Mouse (Mus musculus) liver, embryonic 15.5 days (tissue): ENCODE measurements at regions not wholly inside any gene's neighbourhood (a gene's known extent, or its start where the extent isn't known, plus 50 kb on each side); places are given as distances from the start of the nearest gene placed in this dataset.
A peak's percentile ranks its signal among the peaks of the same experiment; 100 is the strongest.
"Not testable (repeated sequence)": the region's sequence is repeated elsewhere in the genome, so short reads cannot be mapped to it uniquely, and the experiment has no call there.

Experiments used
- ATAC-seq: fragments of 200-750 bp; cut with Nextera tagmentation; 2 replicates; pipeline ENCODE4 v1.8.0; 2017; ENCODE audit warnings: moderate number of reproducible peaks, mild to moderate bottlenecking, moderate library complexity; ENCODE audit not compliant: insufficient read depth
- H3K27ac ChIP-seq: fragments of 300-500 bp; sonication (generic); replicated peaks from 2 replicates; pipeline ENCODE4 v1.5.1; 2015; ENCODE audit warnings: mild to moderate bottlenecking, inconsistent platforms
- H3K27me3 ChIP-seq: fragments of 300-500 bp; sonication (generic); 2 replicates; pipeline ENCODE4 v1.6.1; 2015; ENCODE audit warnings: mild to moderate bottlenecking, inconsistent platforms
- H3K36me3 ChIP-seq: fragments of 300-500 bp; sonication (generic); replicated peaks from 2 replicates; pipeline ENCODE4 v1.6.1; 2015; ENCODE audit warnings: moderate library complexity, mild to moderate bottlenecking, inconsistent platforms
- H3K4me1 ChIP-seq: fragments of 300-500 bp; sonication (generic); replicated peaks from 2 replicates; pipeline ENCODE4 v1.6.1; 2015; ENCODE audit warnings: inconsistent platforms
- H3K4me2 ChIP-seq: fragments of 300-500 bp; sonication (generic); 2 replicates; pipeline ENCODE4 v1.6.1; 2015; ENCODE audit warnings: moderate library complexity, mild to moderate bottlenecking, inconsistent platforms
- H3K4me3 ChIP-seq: fragments of 300-500 bp; sonication (generic); replicated peaks from 2 replicates; pipeline ENCODE4 v1.5.1; 2015; ENCODE audit warnings: mild to moderate bottlenecking, inconsistent platforms
- H3K9ac ChIP-seq: fragments of 300-500 bp; sonication (generic); 2 replicates; pipeline ENCODE4 v1.6.1; 2015; ENCODE audit warnings: moderate library complexity, mild to moderate bottlenecking, inconsistent platforms
- H3K9me3 ChIP-seq: fragments of 300-500 bp; sonication (generic); replicated peaks from 2 replicates; pipeline ENCODE4 v1.6.1; 2016; ENCODE audit warnings: inconsistent platforms
- WGBS: fragments of 180-500 bp; shearing (Covaris S2); methylation state at CpG from one replicate; pipeline ENCODE4 v1.1.7; 2015; ENCODE audit warnings: mixed read lengths; ENCODE audit not compliant: insufficient replicate concordance; 5-methylcytosine and 5-hydroxymethylcytosine counted together

DNA sequence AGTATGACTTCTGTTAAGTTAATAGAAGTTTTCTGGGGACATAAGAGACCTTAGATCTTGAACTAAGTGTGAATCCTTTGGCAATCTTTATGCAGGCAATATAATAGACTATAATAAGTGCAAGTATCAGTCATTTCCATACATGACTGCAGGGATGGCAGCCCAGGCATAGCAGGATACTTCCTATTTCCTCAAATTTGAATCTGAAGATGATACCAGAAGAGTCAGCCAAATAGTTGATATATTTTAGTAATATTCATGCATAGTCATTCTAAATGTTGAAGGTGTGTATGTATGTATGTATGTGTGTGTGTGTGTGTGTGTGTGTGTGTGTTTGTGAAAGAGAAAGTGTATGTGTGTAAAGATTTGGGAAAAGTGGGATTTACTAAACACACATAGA lies 64.3 kb downstream of the Prl2c2 start:
- H3K27me3 ChIP-seq, H3K36me3 ChIP-seq, H3K4me3 ChIP-seq, H3K9ac ChIP-seq, H3K4me1 ChIP-seq, H3K27ac ChIP-seq, H3K9me3 ChIP-seq, ATAC-seq, H3K4me2 ChIP-seq: not testable (repeated sequence)

DNA sequence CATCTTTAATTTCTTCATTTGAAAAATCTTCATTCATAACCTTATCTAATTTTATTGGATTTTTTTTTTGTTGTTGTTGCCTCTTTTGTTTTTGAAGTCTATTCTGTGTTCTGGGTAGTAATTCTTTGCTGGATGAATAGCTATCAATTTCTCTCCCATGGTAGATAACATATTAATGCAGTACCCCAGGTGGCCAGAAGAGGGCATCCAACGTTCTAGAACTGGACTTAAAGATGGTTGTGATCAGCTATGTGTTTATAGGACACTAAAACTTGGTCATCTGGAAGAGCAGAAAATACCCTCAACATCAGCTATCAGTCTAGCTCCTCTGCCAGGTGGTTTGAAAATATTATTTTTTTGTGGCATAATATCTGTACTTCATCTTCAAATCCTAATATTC lies 70.1 kb downstream of the Prl2c2 start:
- peaks cover 14% of the 10 kb centered on the region for H3K9me3 ChIP-seq
- H3K4me3 ChIP-seq, H3K27ac ChIP-seq, H3K36me3 ChIP-seq, ATAC-seq, H3K9ac ChIP-seq, H3K27me3 ChIP-seq, H3K4me1 ChIP-seq, H3K4me2 ChIP-seq: not testable (repeated sequence)
- WGBS = 2% methylated on average over 1 of the region's 1 CpGs

DNA sequence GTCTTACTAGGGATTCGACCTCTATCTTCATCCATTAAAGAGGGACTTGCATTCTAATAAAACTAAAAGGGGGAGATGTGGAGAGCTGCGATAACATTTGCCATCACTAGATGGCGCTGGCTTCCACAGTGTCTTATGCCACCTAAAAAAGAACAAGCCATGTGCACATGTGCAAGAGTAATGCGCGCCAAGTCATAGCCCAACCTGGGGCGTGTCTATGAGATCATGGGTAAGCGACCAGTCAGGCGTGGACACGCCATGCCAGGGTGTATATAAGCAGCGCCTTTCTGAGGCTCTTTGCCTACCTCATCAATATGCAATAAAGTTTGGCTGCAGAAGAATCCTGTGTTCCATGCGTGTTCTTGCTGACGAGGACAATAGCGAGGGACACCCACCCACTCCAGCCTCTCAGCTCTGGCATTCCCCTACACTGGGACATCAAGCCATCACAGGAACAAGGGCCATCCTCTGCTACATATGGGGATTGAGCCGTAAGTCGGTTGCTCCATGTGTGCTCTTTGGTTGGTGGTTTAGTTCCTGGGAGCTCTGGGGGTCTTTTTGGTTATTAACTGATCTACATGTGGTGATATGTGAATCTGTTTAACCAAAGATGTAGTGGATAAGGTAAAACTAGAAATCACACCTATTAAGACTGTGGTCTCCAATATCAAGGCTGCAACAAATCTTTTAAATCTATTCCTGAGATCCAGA lies 73.1 kb downstream of the Prl2c2 start:
- H3K27ac ChIP-seq, H3K36me3 ChIP-seq, H3K4me3 ChIP-seq, H3K27me3 ChIP-seq, H3K4me1 ChIP-seq, ATAC-seq, H3K4me2 ChIP-seq, H3K9ac ChIP-seq: not testable (repeated sequence)
- peaks cover 44% of the 10 kb centered on the region for H3K9me3 ChIP-seq
- 70% methylated on average over 15 of the region's 15 CpGs for WGBS

- H3K9ac ChIP-seq = no peak overlapping the region
- H3K36me3 ChIP-seq = no peaks in the 10 kb centered on the region
- 62% methylated on average over 5 of the region's 5 CpGs for WGBS
- H3K27ac ChIP-seq = no peak overlapping the region
- peaks cover 58% of the 10 kb centered on the region for H3K9me3 ChIP-seq
- H3K4me1 ChIP-seq = no peaks in the 10 kb centered on the region
- no peak overlapping the region for H3K4me2 ChIP-seq
- no peak overlapping the region for H3K4me3 ChIP-seq
- ATAC-seq = no peak
- no peaks in the 10 kb centered on the region for H3K27me3 ChIP-seq
Measured at GRCm38 (mm10) chr13:12930566-12930965, 74.6 kb downstream of the Prl2c2 start.

GRCm38 (mm10) chr13:12929806-12930205 lies 75.4 kb downstream of the Prl2c2 start:
- no peak overlapping the region for H3K4me2 ChIP-seq
- ATAC-seq = no peak
- no peaks in the 10 kb centered on the region for H3K36me3 ChIP-seq
- no peak overlapping the region for H3K9ac ChIP-seq
- no peaks in the 10 kb centered on the region for H3K4me1 ChIP-seq
- H3K27ac ChIP-seq = no peak overlapping the region
- no peak overlapping the region for H3K4me3 ChIP-seq
- H3K27me3 ChIP-seq = no peaks in the 10 kb centered on the region
- H3K9me3 ChIP-seq = peaks cover 60% of the 10 kb centered on the region
- 70% methylated on average over 5 of the region's 5 CpGs for WGBS

GRCm38 (mm10) chr13:12927587-12928345 lies 77.4 kb downstream of the Prl2c2 start:
- Histone ChIP-seq H3K9ac (no peak overlapping the region), H3K4me2 (no peak overlapping the region), H3K9me3 (peaks cover 58% of the 10 kb centered on the region), H3K27me3 (no peaks in the 10 kb centered on the region), H3K27ac (no peak overlapping the region), H3K36me3 (no peaks in the 10 kb centered on the region), H3K4me3 (no peak overlapping the region), H3K4me1 (no peaks in the 10 kb centered on the region)
- 73% methylated on average over 15 of the region's 15 CpGs for WGBS
- ATAC-seq = no peak

- ATAC-seq = no peak
- no peaks in the 10 kb centered on the region for H3K4me1 ChIP-seq
- H3K36me3 ChIP-seq = no peaks in the 10 kb centered on the region
- no peak overlapping the region for H3K27ac ChIP-seq
- no peak overlapping the region for H3K4me2 ChIP-seq
- 73% methylated on average over 14 of the region's 14 CpGs for WGBS
- no peaks in the 10 kb centered on the region for H3K27me3 ChIP-seq
- H3K9ac ChIP-seq = no peak overlapping the region
- H3K4me3 ChIP-seq = no peak overlapping the region
- H3K9me3 ChIP-seq = peaks cover 51% of the 10 kb centered on the region
Measured at GRCm38 (mm10) chr13:12925604-12926003, 79.6 kb downstream of the Prl2c2 start.

GRCm38 (mm10) chr13:12912902-12913301 lies 92.3 kb downstream of the Prl2c2 start:
- Histone ChIP-seq H3K4me3 (no peak overlapping the region), H3K36me3 (no peaks in the 10 kb centered on the region), H3K27ac (no peak overlapping the region), H3K9ac (no peak overlapping the region), H3K4me1 (no peaks in the 10 kb centered on the region), H3K4me2 (no peak overlapping the region), H3K27me3 (no peaks in the 10 kb centered on the region), H3K9me3 (0 out of 2 replicates have a peak, but pooled peaks cover 5% of the 10 kb centered on the region)
- WGBS = 60% methylated on average over 5 of the region's 5 CpGs
- ATAC-seq = no peak

- no peak for ATAC-seq
- Histone ChIP-seq H3K27ac (no peak overlapping the region), H3K4me3 (no peak overlapping the region), H3K9me3 (no peaks in the 10 kb centered on the region), H3K9ac (no peak overlapping the region), H3K4me2 (no peak overlapping the region), H3K27me3 (no peaks in the 10 kb centered on the region), H3K4me1 (no peaks in the 10 kb centered on the region), H3K36me3 (no peaks in the 10 kb centered on the region)
Measured at GRCm38 (mm10) chr13:12906151-12906550, 99.0 kb downstream of the Prl2c2 start.

DNA sequence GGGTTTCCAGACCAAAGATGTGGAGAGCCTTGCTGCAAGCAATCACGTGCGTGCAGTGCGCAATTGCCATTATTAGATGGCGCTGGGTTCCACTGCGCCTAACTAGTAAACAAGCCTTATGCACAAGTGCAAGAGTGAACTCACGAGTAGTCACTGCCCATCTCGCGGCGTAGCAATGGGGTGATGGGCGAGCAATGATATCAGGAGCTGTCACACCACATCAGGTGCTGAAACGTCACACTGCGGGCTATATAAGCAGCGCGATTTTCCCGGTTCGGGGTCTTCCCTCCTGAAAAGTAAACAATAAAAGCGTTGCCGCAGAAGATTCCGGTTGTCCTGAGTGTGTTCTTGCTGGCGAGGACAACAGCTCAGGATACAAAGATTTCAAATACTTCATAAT lies 89.8 kb upstream of the Prl2c3 start:
- not testable (repeated sequence) for ATAC-seq, H3K4me3 ChIP-seq, H3K9ac ChIP-seq, H3K4me2 ChIP-seq, H3K27ac ChIP-seq, H3K4me1 ChIP-seq, H3K36me3 ChIP-seq, H3K9me3 ChIP-seq, H3K27me3 ChIP-seq
- 73% methylated on average over 20 of the region's 20 CpGs for WGBS

GRCm38 (mm10) chr13:12879506-12879905 lies 79.6 kb upstream of the Prl2c3 start:
- H3K36me3 ChIP-seq, H3K4me3 ChIP-seq, H3K4me2 ChIP-seq, H3K9ac ChIP-seq, H3K27ac ChIP-seq, H3K9me3 ChIP-seq, ATAC-seq, H3K4me1 ChIP-seq, H3K27me3 ChIP-seq: not testable (repeated sequence)
- WGBS = 40% methylated on average over 3 of the region's 3 CpGs

- not testable (repeated sequence) for H3K4me3 ChIP-seq, H3K36me3 ChIP-seq, H3K27me3 ChIP-seq, H3K4me2 ChIP-seq, H3K9ac ChIP-seq, H3K27ac ChIP-seq, H3K9me3 ChIP-seq, H3K4me1 ChIP-seq
- WGBS = 52% methylated on average over 1 of the region's 1 CpGs
- ATAC-seq = peak; percentile 12; the same call in 1 of the 2 replicates
Measured at GRCm38 (mm10) chr13:12864946-12865345, 65.1 kb upstream of the Prl2c3 start.
